Mouse (Mus musculus) liver, embryonic 14 days (tissue): Measurements from ENCODE around the gene Itih2. TPM values are rescaled to one million over a fixed set of nuclear protein-coding genes. Genes with fewer than 3 reads are reported as not detected.

Experiments used
- polyA plus RNA-seq: library from polyadenylated mRNA; depleted of rRNA; stranded (reverse); fragments of >200 nt; gene quantifications from 2 replicates; pipeline ENCODE4 v1.2.3, GENCODE M21; 2012; rRNA removed

The Itih2 gene
- 300 and 347 TPM in 2 replicates for polyA plus RNA-seq

GRCm38 (mm10) chr2:10131296-10131695, at the start of gene Itih2:
Gene Itih2, minus strand, starts transcription at chr2:10131396.

GRCm38 (mm10) chr2:10153201-10154075, 22.2 kb upstream of the Itih2 start, which contains the start of gene Itih5:
Gene Itih5, plus strand, starts transcription at chr2:10153571.

GRCm38 (mm10) chr2:10080310-10081010, 50.7 kb downstream of the Itih2 start, which contains the start of the genes Atp5c1 and Kin:
Gene Atp5c1, minus strand, starts transcription at chr2:10080510.
Gene Kin, plus strand, starts transcription at chr2:10080593.

GRCm38 (mm10) chr2:10048461-10048860, 82.7 kb downstream of the Itih2 start, which contains the start of gene Taf3:
Gene Taf3, minus strand, starts transcription at chr2:10048596.

Other genes starting within 250 kb of the Itih2 start
- gene 9230102O04Rik, start 241.9 kb downstream of the Itih2 start, polyA plus RNA-seq = not detected in 2 replicates
- gene Gata3, start 241.4 kb downstream of the Itih2 start, polyA plus RNA-seq = 0.32 and 0.35 TPM in 2 replicates
- 4.6 and 5.5 TPM in 2 replicates for gene Taf3, start 82.8 kb downstream of the Itih2 start, polyA plus RNA-seq
- gene Atp5c1, start 50.9 kb downstream of the Itih2 start, polyA plus RNA-seq = 191 and 222 TPM in 2 replicates
- 10.1 and 11.1 TPM in 2 replicates for gene Kin, start 50.8 kb downstream of the Itih2 start, polyA plus RNA-seq
- 2.0 and 2.1 TPM in 2 replicates for gene Itih5, start 22.2 kb upstream of the Itih2 start, polyA plus RNA-seq
- 0.14 TPM in 2 replicates for gene Sfmbt2, start 239.1 kb upstream of the Itih2 start, polyA plus RNA-seq